Mouse (Mus musculus) C2C12 (cell line): ENCODE results near the gene Usp15.

Experiments
- CTCF ChIP-seq: IDR thresholded peaks from one replicate; pipeline ENCODE4 v1.5.1; 2011; ENCODE audit not compliant: control insufficient read depth, insufficient read depth, insufficient read length
- FOSL1 ChIP-seq: IDR thresholded peaks from one replicate; pipeline ENCODE4 v1.8.0; 2011; ENCODE audit warnings: mild to moderate bottlenecking, low read length; ENCODE audit not compliant: poor library complexity, insufficient read depth, severe bottlenecking
- MAX ChIP-seq: IDR thresholded peaks from one replicate; pipeline ENCODE4 v1.6.1; 2011; ENCODE audit warnings: mild to moderate bottlenecking, control low read depth
- MYOD1 ChIP-seq: IDR thresholded peaks from one replicate; pipeline ENCODE4 v1.6.1; 2011; ENCODE audit warnings: low read depth; ENCODE audit not compliant: control insufficient read depth, insufficient read length
- MYOG ChIP-seq: IDR thresholded peaks from one replicate; pipeline ENCODE4 v1.6.1; 2011; ENCODE audit not compliant: control insufficient read depth, insufficient read length; ENCODE audit errors: extremely low read depth
- USF1 ChIP-seq: IDR thresholded peaks from one replicate; pipeline ENCODE4 v1.6.1; 2011; ENCODE audit warnings: low read depth, mild to moderate bottlenecking, control low read depth, moderate library complexity

DNA sequence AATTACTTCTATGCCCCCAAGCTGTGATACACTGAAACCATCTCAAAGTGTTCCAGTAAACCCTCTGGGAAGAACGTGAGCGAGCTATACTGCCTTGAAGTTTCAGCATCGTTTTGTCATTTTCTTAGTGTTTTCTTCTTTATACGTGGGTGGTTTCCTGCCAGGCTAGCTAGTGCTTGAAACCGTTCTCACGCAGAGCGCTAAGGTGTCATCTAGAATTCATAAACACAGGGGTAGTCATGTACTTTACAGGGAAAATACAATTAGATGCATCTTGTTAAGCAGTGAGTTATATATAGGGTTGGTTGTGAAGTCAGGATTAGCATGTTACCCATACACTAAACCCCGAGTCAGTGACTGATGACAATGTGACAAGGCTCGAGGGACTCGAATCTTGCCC, 65.3 kb downstream of the Usp15 start:
- TF ChIP-seq CTCF, result no peak
- TF ChIP-seq MAX, result no peak
- no peak for TF ChIP-seq MYOG
- TF ChIP-seq MYOD1, result no peak
- TF ChIP-seq USF1, result no peak
- no peak for TF ChIP-seq FOSL1
